Mouse (Mus musculus): Measurements from ENCODE around the gene Asphd2. TPM values are rescaled to one million over a fixed set of nuclear protein-coding genes. Genes with fewer than 3 reads are reported as not detected.

Asphd2 gene
- polyA plus RNA-seq, 1 experiment = 0.84 TPM

DNA sequence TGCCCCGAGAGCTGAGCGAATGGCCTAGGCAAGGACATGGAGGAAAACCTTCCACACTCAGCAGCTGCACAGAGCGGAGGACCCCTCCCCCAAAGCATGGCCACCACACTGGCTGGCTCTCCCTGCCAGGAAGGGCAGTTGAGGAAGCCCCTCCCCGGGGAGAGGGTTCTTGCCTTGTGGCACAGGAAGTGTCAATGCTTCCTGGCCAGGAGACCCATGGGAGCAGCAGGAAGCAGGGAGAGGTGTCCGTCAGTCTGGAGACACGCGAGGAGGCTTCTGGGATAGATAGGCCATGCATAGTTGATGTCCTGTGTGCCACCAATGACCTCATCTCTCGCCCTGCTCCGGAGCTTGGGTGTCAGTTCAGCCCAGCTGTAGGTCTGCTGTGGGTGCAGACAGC is 38.3 kb downstream of the Asphd2 start:
- peak overlapping the region; percentile 50 for H3K4me3 ChIP-seq (ENCODE audit: control insufficient read depth, low read depth, low read length)
- no peak overlapping the region for H3K27ac ChIP-seq (ENCODE audit: control insufficient read depth, insufficient read depth, low read depth, low read length)
- TF ChIP-seq POLR2A (IDR thresholded peaks at IDR 0.05; ENCODE audit: control insufficient read depth, low read depth, low read length) (no peak), CTCF (IDR thresholded peaks at IDR 0.05; ENCODE audit: control insufficient read depth, insufficient read depth, insufficient replicate concordance, low read depth, low read length) (no peak)
- no peaks in the 10 kb centered on the region for H3K36me3 ChIP-seq (ENCODE audit: control insufficient read depth, insufficient read depth, low read length)
- H3K27me3 ChIP-seq (ENCODE audit: control insufficient read depth, insufficient read depth, low read length) = no peaks in the 10 kb centered on the region
- H3K4me1 ChIP-seq (ENCODE audit: control insufficient read depth, insufficient read depth, low read length) = peaks cover 9% of the 10 kb centered on the region

GRCm38 (mm10) chr5:112355910-112356309 is 38.8 kb downstream of the Asphd2 start, which contains the start of gene Gm6583:
Gene Gm6583 (minus strand): TSS chr5:112356033.
- Histone ChIP-seq H3K4me3 (ENCODE audit: control insufficient read depth, low read depth, low read length) (peak within 1 kb of the TSS; percentile 82), H3K36me3 (ENCODE audit: control insufficient read depth, insufficient read depth, low read length) (no peaks in the 10 kb centered on the region), H3K4me1 (ENCODE audit: control insufficient read depth, insufficient read depth, low read length) (peaks cover 9% of the 10 kb centered on the region), H3K27me3 (ENCODE audit: control insufficient read depth, insufficient read depth, low read length) (no peaks in the 10 kb centered on the region), H3K27ac (ENCODE audit: control insufficient read depth, insufficient read depth, low read depth, low read length) (peak within 1 kb of the TSS; percentile 29; the same call in 1 of the 2 replicates)
- no peak; the same call in 1 of the 2 replicates for TF ChIP-seq POLR2A (IDR thresholded peaks at IDR 0.05; ENCODE audit: control insufficient read depth, low read depth, low read length)
- no peak for TF ChIP-seq CTCF (IDR thresholded peaks at IDR 0.05; ENCODE audit: control insufficient read depth, insufficient read depth, insufficient replicate concordance, low read depth, low read length)

- peaks cover 9% of the 10 kb centered on the region for H3K4me1 ChIP-seq (ENCODE audit: control insufficient read depth, insufficient read depth, low read length)
- H3K27me3 ChIP-seq (ENCODE audit: control insufficient read depth, insufficient read depth, low read length) = no peaks in the 10 kb centered on the region
- peak overlapping the region; percentile 29; the same call in 1 of the 2 replicates for H3K27ac ChIP-seq (ENCODE audit: control insufficient read depth, insufficient read depth, low read depth, low read length)
- TF ChIP-seq POLR2A (IDR thresholded peaks at IDR 0.05; ENCODE audit: control insufficient read depth, low read depth, low read length) (no peak), CTCF (IDR thresholded peaks at IDR 0.05; ENCODE audit: control insufficient read depth, insufficient read depth, insufficient replicate concordance, low read depth, low read length) (no peak)
- H3K36me3 ChIP-seq (ENCODE audit: control insufficient read depth, insufficient read depth, low read length) = no peaks in the 10 kb centered on the region
- H3K4me3 ChIP-seq (ENCODE audit: control insufficient read depth, low read depth, low read length) = peak overlapping the region; percentile 82
Measured at GRCm38 (mm10) chr5:112355493-112355892, 39.2 kb downstream of the Asphd2 start.

DNA sequence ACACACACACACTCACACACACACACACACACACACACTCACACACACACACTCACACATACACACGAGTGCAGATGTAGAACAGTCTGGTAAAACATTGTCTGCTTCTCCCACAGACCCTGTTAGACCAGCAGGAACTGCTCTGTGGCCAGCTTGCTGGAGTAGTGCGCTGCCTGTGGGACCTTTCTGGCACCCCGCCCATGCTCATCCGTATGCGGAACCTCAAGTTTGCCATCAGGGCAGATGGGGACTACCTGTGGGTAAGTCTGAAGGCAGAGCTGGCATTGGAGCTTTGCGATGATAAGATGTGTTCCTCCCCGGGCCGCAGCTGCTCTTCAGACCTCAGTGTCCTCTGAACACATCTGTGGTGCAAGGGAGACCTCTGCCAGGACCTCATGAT is 45.5 kb downstream of the Asphd2 start:
- Histone ChIP-seq H3K36me3 (ENCODE audit: control insufficient read depth, insufficient read depth, low read length) (no peaks in the 10 kb centered on the region), H3K4me1 (ENCODE audit: control insufficient read depth, insufficient read depth, low read length) (no peaks in the 10 kb centered on the region), H3K27ac (ENCODE audit: control insufficient read depth, insufficient read depth, low read depth, low read length) (no peak overlapping the region), H3K4me3 (ENCODE audit: control insufficient read depth, low read depth, low read length) (no peak overlapping the region), H3K27me3 (ENCODE audit: control insufficient read depth, insufficient read depth, low read length) (no peaks in the 10 kb centered on the region)
- TF ChIP-seq POLR2A (IDR thresholded peaks at IDR 0.05; ENCODE audit: control insufficient read depth, low read depth, low read length) = no peak
- TF ChIP-seq CTCF (IDR thresholded peaks at IDR 0.05; ENCODE audit: control insufficient read depth, insufficient read depth, insufficient replicate concordance, low read depth, low read length) = no peak

- no peaks in the 10 kb centered on the region for H3K27me3 ChIP-seq (ENCODE audit: control insufficient read depth, insufficient read depth, low read length)
- peaks cover 9% of the 10 kb centered on the region for H3K4me1 ChIP-seq (ENCODE audit: control insufficient read depth, insufficient read depth, low read length)
- no peak overlapping the region for H3K4me3 ChIP-seq (ENCODE audit: control insufficient read depth, low read depth, low read length)
- no peaks in the 10 kb centered on the region for H3K36me3 ChIP-seq (ENCODE audit: control insufficient read depth, insufficient read depth, low read length)
- TF ChIP-seq CTCF (IDR thresholded peaks at IDR 0.05; ENCODE audit: control insufficient read depth, insufficient read depth, insufficient replicate concordance, low read depth, low read length) = no peak
- no peak for TF ChIP-seq POLR2A (IDR thresholded peaks at IDR 0.05; ENCODE audit: control insufficient read depth, low read depth, low read length)
- H3K27ac ChIP-seq (ENCODE audit: control insufficient read depth, insufficient read depth, low read depth, low read length) = no peak overlapping the region
Measured at GRCm38 (mm10) chr5:112346211-112346965, 48.3 kb downstream of the Asphd2 start.

- H3K4me3 ChIP-seq (ENCODE audit: control insufficient read depth, low read depth, low read length) = no peak overlapping the region
- no peaks in the 10 kb centered on the region for H3K27me3 ChIP-seq (ENCODE audit: control insufficient read depth, insufficient read depth, low read length)
- no peaks in the 10 kb centered on the region for H3K36me3 ChIP-seq (ENCODE audit: control insufficient read depth, insufficient read depth, low read length)
- no peak for TF ChIP-seq CTCF (IDR thresholded peaks at IDR 0.05; ENCODE audit: control insufficient read depth, insufficient read depth, insufficient replicate concordance, low read depth, low read length)
- TF ChIP-seq POLR2A (IDR thresholded peaks at IDR 0.05; ENCODE audit: control insufficient read depth, low read depth, low read length) = no peak
- peaks cover 9% of the 10 kb centered on the region for H3K4me1 ChIP-seq (ENCODE audit: control insufficient read depth, insufficient read depth, low read length)
- no peak overlapping the region for H3K27ac ChIP-seq (ENCODE audit: control insufficient read depth, insufficient read depth, low read depth, low read length)
Measured at GRCm38 (mm10) chr5:112344092-112344960, 50.3 kb downstream of the Asphd2 start.

DNA sequence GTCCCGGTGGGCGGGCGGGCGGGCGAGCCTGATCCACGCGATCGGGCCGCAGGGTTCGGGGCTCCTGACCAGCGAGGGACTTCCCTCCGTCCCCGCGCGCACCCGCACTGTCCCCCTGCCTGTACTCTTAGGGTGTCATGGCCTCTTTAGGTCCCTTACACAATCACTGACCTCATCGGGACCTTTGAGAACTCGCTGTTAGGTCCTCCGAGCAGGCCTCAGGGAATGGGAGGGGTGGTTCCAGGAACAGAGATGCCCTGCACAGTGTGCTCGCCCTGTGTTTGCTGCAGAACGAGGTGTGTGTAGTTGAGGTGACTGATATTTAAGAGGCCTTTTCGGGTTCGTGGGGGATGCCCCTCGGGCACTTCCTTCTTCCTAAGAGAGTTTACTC is 51.5 kb downstream of the Asphd2 start:
- H3K36me3 ChIP-seq (ENCODE audit: control insufficient read depth, insufficient read depth, low read length) = no peaks in the 10 kb centered on the region; the same call in 1 of the 2 replicates
- TF ChIP-seq CTCF (IDR thresholded peaks at IDR 0.05; ENCODE audit: control insufficient read depth, insufficient read depth, insufficient replicate concordance, low read depth, low read length) = no peak
- H3K4me1 ChIP-seq (ENCODE audit: control insufficient read depth, insufficient read depth, low read length) = peaks cover 9% of the 10 kb centered on the region

More for the DNA sequence above, 51.5 kb downstream of the Asphd2 start:
- H3K27ac ChIP-seq (ENCODE audit: control insufficient read depth, insufficient read depth, low read depth, low read length) = no peak overlapping the region; the same call in 1 of the 2 replicates
- peak overlapping the region; percentile 97 for H3K4me3 ChIP-seq (ENCODE audit: control insufficient read depth, low read depth, low read length)
- H3K27me3 ChIP-seq (ENCODE audit: control insufficient read depth, insufficient read depth, low read length) = no peaks in the 10 kb centered on the region
